Mouse (Mus musculus) common myeloid progenitor, adult 5-6 weeks (primary cell): ENCODE results near the gene Cckbr. TPM values are rescaled to one million over a fixed set of nuclear protein-coding genes. Genes with fewer than 3 reads are reported as not detected.

Source experiments
- ATAC-seq: replicated peaks from 2 replicates; pipeline ENCODE4 v1.8.0; 2016; ENCODE audit warnings: low read depth, mild to moderate bottlenecking, moderate TSS enrichment, inconsistent platforms; ENCODE audit not compliant: poor library complexity, severe bottlenecking
- total RNA-seq: library from RNA; stranded (forward); fragments of 200-1000, 187-1606 nt; gene quantifications from 2 replicates; pipeline ENCODE4 v1.2.3, GENCODE M21; 2017

The Cckbr gene
- total RNA-seq, 1 experiment from 2014 or later = not detected

- ATAC-seq = 0 out of 2 replicates have a peak, but pooled peaks have one; percentile 10
Measured at GRCm38 (mm10) chr7:105482426-105482825, 56.9 kb downstream of the Cckbr start.

DNA sequence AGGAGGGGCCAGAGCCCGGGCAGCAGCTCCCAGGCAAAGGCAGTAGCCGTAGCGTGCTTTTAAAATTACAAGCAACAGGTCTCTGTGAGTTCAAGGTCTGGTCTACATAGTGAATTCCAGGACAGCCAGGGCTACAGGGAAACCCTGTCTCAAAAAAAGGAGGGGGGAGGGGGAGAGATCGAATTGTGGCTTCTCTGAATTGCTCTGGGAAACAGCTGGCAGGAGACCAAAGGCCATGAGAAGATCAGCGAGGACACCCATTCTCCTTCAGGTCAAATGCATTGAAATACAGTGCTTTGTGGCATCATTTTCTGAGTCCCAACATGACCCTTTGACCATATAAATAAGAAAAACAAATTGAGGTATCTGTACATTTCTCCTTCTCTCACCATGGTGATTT is 59.5 kb downstream of the Cckbr start:
- no peak for ATAC-seq

DNA sequence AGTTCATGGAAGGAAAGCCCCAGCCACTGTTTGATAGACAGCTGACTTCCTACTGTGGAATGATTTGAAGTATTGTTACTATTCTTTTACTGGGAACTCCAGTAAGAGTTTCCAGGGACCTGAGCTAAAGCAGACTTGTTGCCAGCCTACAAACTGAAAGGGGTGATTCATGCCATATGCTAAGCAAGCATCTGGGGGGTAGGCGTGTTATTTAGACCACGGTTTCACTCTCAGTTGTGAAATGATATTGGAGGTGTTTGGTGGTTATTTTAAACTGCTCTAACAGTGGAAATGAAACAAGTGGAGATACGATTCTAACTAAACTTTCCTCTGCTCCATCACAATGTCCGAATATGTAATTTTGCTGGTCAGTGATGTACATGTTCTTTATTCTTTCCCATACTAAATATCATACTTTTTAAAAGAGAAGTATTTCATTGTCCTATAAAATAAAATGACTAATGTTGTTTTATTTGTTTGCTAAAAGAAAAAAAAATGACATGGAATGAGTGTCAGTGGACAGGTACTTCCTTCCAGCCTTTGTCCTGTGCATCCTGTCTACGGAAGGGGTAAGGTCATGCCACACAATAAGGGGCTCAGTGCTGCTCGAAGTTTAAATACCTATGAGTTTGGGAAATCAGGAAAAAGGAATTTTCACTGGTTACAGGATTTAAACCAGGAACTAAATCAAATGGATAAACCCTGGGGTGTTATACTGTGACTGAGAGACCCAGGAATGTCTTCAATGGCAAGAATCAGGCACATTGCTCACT is 61.8 kb downstream of the Cckbr start:
- no peak for ATAC-seq

DNA sequence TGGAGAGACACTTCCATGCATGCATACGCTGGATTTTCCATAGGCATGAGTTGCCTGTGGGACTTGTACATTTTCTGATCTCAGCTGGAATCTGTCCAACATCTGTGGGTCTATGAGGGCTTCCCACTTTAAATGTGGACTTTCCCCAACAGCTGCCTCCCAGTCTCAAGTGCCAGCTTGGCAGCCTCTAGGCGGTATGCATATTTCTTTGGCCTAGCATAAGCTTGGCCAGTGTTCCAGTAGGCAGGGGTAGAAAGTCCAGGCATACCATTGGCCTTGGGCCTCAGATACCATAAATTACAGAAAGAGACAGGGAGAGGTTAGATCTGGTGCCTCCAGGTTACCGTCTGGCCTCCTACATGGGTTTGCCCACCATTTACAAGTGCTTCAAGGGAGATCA is 72.3 kb downstream of the Cckbr start:
- ATAC-seq = no peak

GRCm38 (mm10) chr7:105498854-105499492 is 73.4 kb downstream of the Cckbr start:
- peak; percentile 29; the same call in 1 of the 2 replicates for ATAC-seq

GRCm38 (mm10) chr7:105499676-105500075 is 74.1 kb downstream of the Cckbr start:
- no peak for ATAC-seq

DNA sequence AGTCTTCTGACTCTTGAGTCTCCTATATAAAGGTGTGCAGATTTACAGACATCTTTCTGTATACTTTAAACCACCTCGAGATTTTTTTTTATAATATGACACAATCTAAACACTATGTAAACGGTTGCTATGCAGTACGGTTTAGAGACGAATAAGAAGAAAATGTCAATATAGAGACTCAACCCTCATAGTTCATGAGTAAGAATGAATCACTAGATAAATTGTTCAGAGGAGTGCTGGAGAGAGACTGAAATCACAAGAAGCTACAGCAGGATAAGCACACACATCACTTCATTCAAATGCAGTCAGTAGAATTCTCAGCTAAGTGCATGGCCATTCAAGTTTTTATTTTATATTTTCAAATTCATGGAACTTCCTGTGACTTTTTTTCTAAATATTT is 76.5 kb downstream of the Cckbr start:
- no peak for ATAC-seq

- no peak for ATAC-seq
Measured at GRCm38 (mm10) chr7:105507257-105507656, 81.7 kb downstream of the Cckbr start.

GRCm38 (mm10) chr7:105510143-105510542 is 84.6 kb downstream of the Cckbr start:
- no peak for ATAC-seq

DNA sequence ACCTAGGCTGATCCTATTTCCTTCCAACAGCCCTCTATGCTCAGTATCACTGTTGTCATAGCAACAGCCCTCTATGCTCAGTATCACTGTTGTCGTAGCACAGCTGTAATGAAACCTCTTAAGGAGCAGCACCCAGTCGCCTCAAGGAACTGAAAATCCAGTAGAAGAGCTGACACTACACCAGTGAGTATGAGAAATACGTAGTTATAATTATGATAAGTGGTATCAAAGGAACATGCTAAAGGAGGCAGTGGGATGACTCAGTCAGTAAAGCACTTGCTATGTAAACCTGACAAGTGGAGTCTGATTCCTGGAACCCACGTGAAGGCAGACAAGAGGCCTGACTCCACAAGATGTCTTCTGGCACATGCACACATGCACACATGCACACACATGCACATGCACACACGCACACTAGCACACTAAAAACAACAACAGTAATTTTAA is 88.3 kb downstream of the Cckbr start:
- ATAC-seq = no peak

DNA sequence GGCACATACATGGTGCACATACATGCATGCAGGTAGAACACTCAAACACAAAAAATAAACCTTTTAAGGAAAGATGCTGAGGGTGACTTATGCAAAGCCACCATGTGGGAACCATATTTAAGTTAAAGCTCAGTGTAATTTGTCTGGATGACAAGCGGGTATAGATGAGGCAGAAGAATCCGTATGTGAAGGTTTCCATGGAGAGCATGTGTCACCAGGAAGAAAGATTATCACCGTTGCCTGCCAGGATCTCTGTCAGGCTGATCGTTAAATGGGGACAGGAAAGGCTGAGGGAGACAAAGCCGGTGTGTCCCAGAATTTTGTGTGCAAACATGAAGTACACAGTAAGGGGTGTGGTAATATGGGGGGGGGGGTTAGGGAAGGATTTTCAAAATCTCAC is 89.0 kb downstream of the Cckbr start:
- ATAC-seq = no peak

DNA sequence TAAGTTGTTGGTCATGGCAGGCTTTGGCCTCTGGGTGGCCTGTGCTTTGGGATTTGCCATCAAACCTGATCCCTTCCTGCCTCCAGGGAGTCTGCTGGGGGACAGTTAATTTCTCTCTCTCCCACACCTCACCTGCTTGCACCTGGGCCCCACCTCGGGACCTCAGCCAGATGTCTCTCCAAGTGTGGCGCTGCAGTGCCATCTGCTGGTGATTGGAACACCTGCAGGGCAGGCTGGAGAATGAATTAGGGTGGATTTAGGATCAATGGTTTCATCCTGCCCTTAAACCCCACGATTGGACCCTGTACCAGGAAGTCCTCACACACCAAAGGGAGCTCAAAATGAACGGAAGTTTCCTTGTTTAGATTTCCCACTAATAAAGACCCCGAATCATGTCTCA is 89.6 kb downstream of the Cckbr start:
- ATAC-seq = peak; percentile 90

GRCm38 (mm10) chr7:105516669-105517360 is 91.3 kb downstream of the Cckbr start:
- no peak for ATAC-seq

DNA sequence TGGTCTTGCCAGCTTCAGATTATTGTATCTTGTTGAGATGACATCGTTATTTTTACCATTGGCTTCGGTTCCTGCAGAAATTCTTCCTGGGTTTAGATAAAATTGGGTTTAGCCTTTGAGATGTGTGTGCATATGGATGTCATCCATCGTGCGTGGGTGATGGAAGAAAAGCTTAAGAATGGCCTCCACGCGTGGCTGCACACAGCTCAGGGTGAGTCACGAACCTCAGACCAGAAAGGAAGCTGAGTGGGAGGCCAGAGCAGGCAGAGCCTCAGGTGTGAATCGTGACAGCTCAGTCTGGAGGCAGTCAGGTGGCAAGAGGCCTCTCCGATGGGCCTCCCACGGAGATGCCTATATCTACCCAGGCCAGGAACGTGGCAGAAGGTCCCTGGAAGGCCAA is 93.8 kb downstream of the Cckbr start:
- ATAC-seq = no peak

DNA sequence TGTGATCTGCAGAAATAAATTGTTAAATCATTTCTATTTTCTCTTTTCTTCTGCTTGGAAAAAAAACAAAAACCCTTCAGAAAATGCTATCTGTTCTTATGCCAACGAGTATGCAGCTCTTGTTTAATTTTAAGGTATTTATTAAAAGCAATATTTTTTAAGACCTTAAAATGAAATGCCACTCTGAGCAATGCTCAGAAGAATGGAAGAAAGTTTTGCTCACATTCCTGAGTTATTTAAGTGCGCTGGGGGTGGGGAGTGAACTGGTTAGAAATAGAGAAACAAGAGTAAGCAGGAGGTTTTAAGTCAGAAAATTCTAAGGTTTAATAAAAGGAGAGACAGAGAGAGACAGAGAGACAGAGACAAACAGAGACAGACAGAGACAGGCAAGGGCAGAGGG is 94.2 kb downstream of the Cckbr start:
- ATAC-seq = no peak

DNA sequence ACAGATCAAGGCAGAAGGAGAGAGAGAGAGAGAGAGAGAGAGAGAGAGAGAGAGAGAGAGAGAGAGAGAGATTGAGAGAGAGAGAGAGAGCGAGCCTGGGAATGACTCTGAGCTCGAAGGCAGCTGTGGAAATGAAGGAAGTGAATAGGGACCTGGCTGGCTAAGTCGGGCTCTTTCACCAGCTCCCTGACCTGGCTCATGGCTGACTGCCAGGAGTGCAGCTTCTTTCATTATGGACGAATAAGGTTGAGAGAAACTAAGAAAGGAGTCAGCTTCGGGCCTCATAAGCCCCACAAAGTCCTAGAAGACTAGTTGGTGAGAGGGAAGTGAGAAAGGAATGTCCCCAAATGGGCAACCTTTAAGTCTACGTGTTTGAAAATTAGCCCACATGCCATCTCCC is 94.7 kb downstream of the Cckbr start:
- ATAC-seq = no peak

Other genes with a start within 250 kb of the Cckbr start
- not detected in 2 replicates for gene Olfr685, start 239.7 kb upstream of the Cckbr start, total RNA-seq
- not detected in 2 replicates for gene Olfr686, start 218.2 kb upstream of the Cckbr start, total RNA-seq
- not detected in 2 replicates for gene Olfr688, start 137.6 kb upstream of the Cckbr start, total RNA-seq
- gene Olfr689, start 114.6 kb upstream of the Cckbr start, total RNA-seq = not detected in 2 replicates
- not detected in 2 replicates for gene Olfr690, start 91.6 kb upstream of the Cckbr start, total RNA-seq
- not detected in 2 replicates for gene Olfr691, start 83.5 kb upstream of the Cckbr start, total RNA-seq
- not detected in 2 replicates for gene Olfr692, start 57.5 kb upstream of the Cckbr start, total RNA-seq
- gene Gm5901, start 50.7 kb upstream of the Cckbr start, total RNA-seq = not detected in 2 replicates
- 9.0 and 10.0 TPM in 2 replicates for gene Fam160a2, start 25.7 kb upstream of the Cckbr start, total RNA-seq
- gene Cnga4, start 21.2 kb upstream of the Cckbr start, total RNA-seq = not detected in 2 replicates
- gene Cavin3, start 56.6 kb downstream of the Cckbr start, total RNA-seq = 0.59 and 0.92 TPM in 2 replicates
- gene Smpd1, start 128.6 kb downstream of the Cckbr start, total RNA-seq = 22.7 and 28.7 TPM in 2 replicates
- 0.64 TPM in 1 of 2 replicates, not detected in the other for gene Apbb1, start 155.9 kb downstream of the Cckbr start, total RNA-seq
- not detected in 2 replicates for gene Hpx, start 174.4 kb downstream of the Cckbr start, total RNA-seq
- gene Trim3, start 207.8 kb downstream of the Cckbr start, total RNA-seq = 5.4 and 6.4 TPM in 2 replicates
- gene Timm10b, start 214.3 kb downstream of the Cckbr start, total RNA-seq = 73.5 and 75.4 TPM in 2 replicates
- 28.3 and 30.8 TPM in 2 replicates for gene Arfip2, start 214.7 kb downstream of the Cckbr start, total RNA-seq
- 0.15 and 9.0 TPM in 2 replicates for gene Gm45799, start 214.8 kb downstream of the Cckbr start, total RNA-seq
- 1.5 and 3.0 TPM in 2 replicates for gene Dnhd1, start 225.1 kb downstream of the Cckbr start, total RNA-seq